Mouse (Mus musculus): ENCODE results near the gene Atp11a.

Gene Atp11a

DNA sequence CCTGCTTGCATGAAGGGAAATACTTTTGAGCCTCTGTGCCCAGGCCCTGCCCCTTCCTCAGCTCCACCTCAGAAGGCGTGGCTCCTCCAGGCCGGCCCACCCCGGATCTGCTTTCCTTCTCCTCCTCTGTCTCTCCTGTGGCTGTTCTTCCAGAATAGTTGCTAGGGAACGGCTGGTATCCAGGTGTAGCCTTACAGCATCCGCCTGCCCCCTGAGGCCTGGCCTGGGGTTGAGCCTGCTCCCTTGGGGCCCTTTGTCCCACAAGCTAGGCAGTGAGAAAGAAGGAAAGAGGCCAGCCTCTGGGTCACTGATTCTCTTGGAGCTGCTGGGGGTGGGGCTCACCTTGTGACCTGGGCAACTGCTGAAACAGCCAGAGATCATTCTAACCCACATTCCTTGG lies 155.2 kb downstream of the Atp11a start:
- DNase-seq (ENCODE audit: low read depth, low spot score) = no peak
- Histone ChIP-seq H3K36me3 (ENCODE audit: control insufficient read depth, insufficient read depth, low read length, poor library complexity, severe bottlenecking) (no peaks in the 10 kb centered on the region), H3K27me3 (ENCODE audit: control insufficient read depth, insufficient read depth, low read length, poor library complexity, severe bottlenecking) (no peaks in the 10 kb centered on the region)

DNA sequence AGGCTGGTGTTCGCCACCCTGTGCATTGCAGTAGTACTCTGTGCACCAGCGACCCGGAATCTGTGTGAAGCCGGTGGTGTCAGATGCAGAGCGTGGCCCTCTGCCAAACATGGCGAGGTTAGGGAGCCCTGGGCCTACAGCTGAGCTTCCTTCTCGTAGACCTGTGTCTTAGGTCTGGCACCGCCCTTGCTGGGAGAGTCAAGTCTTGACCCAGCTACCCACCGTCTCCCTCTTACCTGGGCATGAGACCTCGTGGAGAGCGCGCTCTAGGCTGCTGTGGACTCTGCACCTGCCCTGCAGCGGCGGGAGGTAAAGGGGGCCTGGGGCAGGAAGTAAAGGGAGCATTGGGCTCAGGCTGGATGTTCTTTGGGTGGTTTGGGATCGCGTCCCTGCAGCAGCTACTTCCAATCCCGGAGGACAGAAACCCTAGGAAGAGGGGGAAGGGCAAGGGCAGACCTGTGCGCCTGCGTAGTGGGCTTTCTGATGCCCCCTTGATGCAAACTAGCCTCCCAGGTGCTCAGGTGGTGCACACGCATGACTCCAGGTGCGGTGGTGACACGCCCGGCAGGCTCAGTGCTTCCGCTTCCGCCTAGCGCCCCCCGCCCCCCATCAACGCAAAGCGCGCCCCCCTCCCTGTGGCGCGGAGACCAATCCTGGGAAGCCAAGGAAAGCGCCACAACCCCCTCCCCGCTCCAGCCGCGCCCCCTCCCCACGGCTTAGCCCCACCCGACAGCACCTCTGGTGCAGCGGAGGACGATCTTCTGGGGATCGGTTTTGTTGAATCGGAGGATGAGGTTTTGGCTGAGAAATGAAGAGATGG lies 158.6 kb downstream of the Atp11a start:
- H3K36me3 ChIP-seq (ENCODE audit: control insufficient read depth, insufficient read depth, low read length, poor library complexity, severe bottlenecking) = no peaks in the 10 kb centered on the region
- no peaks in the 10 kb centered on the region for H3K27me3 ChIP-seq (ENCODE audit: control insufficient read depth, insufficient read depth, low read length, poor library complexity, severe bottlenecking)
- DNase-seq (ENCODE audit: low read depth, low spot score) = no peak

DNA sequence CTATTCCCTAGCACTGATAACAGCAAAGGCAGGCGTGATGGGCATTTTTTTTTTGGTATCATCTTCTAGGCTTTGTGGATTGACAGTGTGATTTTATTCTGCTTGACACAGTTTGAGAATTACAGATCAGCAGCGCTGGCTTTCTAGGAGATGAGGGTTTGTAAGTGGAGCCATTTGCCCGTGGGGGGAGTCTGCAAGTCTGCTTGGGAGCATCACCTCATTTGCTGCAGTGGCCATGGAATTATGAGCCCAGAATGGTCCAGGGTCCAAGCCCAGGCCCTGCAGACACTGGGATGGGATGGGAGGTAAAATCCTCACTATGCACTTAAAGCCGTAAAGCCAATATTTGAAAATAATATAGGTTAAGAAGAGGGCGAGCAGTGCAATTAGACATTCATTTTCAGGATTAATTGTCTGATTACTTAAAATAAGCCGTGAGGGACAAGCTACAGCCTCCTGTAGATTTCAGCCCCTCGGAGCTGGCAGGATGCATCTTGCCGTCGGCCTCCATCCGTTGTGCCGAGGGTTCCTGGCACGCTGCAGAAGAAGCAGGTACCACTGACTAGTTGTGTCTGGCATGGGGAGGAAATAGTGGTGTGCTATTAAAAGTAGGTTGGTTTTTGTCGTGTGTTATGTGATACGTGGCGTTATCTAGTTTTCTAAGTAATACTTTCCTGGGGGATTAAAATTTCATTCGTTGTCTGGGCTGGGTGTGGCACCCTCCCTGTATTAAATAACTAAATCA lies 159.5 kb downstream of the Atp11a start:
- Histone ChIP-seq H3K36me3 (ENCODE audit: control insufficient read depth, insufficient read depth, low read length, poor library complexity, severe bottlenecking) (no peaks in the 10 kb centered on the region), H3K27me3 (ENCODE audit: control insufficient read depth, insufficient read depth, low read length, poor library complexity, severe bottlenecking) (no peaks in the 10 kb centered on the region)
- no peak for DNase-seq (ENCODE audit: low read depth, low spot score)

DNA sequence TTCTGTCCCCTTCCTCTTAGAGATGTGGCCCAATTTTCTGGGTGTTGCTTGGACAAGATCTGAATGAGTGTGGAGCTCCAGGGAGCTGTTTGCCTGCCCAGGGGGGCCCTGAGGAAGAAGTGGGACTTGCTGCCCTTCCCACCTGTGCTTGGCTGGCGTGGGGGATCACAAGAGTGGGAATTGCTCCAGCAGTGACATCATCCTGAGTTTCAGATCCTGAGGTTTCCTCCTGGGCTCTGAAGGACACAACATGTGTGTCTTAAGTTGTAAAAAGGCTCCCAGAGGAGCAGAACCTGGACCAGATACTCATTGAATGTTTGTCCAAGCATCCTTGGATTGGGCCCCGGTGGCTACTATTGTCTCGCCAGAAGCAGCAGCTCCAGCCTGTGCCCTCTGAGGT lies 160.2 kb downstream of the Atp11a start:
- no peak for DNase-seq (ENCODE audit: low read depth, low spot score)
- Histone ChIP-seq H3K36me3 (ENCODE audit: control insufficient read depth, insufficient read depth, low read length, poor library complexity, severe bottlenecking) (no peaks in the 10 kb centered on the region), H3K27me3 (ENCODE audit: control insufficient read depth, insufficient read depth, low read length, poor library complexity, severe bottlenecking) (no peaks in the 10 kb centered on the region)

DNA sequence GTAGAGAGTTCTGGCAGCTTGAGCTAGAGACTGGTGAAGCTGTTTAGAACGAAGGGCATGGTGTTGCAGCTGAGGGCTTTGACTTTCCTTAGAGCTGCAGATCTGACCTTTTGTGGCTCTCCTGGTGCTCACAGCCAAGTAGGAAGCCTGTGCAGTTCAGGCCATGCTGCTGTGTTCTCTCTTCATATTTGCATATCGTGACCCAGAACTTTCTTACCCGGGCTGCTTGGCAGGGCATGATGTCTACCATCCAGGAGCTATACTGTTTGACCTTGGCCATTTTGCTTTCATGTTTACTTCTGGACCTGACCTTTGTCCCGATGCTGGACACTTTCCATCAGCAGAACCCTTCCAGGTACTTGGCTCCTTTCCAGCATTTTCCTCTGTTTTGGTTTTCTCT lies 161.0 kb downstream of the Atp11a start:
- Histone ChIP-seq H3K36me3 (ENCODE audit: control insufficient read depth, insufficient read depth, low read length, poor library complexity, severe bottlenecking) (no peaks in the 10 kb centered on the region), H3K27me3 (ENCODE audit: control insufficient read depth, insufficient read depth, low read length, poor library complexity, severe bottlenecking) (no peaks in the 10 kb centered on the region)
- no peak for DNase-seq (ENCODE audit: low read depth, low spot score)

All from splenic B cell, adult 2 months (primary cell).